Mouse (Mus musculus) left cerebral cortex, adult 8-10 months (tissue): ENCODE data around the gene Pi16. TPM values are rescaled to one million over a fixed set of nuclear protein-coding genes. Genes with fewer than 3 reads are reported as not detected.
"Not testable (repeated sequence)": the region's sequence is repeated elsewhere in the genome, so short reads cannot be mapped to it uniquely, and the experiment has no call there.

Experiments
- DNase-seq, 2 experiments: peaks; one replicate each; pipeline ENCODE4 v3.0.0; 2022; ENCODE audit warnings: low spot score in 2 of 2
- total RNA-seq, 4 experiments: library from RNA; stranded (reverse); gene quantifications; 2 replicates each; pipeline ENCODE4 v1.2.4; 2022

Gene Pi16
- 1 to 10 TPM; 1.2 to 1.6 (median 1.4) TPM for total RNA-seq

DNA sequence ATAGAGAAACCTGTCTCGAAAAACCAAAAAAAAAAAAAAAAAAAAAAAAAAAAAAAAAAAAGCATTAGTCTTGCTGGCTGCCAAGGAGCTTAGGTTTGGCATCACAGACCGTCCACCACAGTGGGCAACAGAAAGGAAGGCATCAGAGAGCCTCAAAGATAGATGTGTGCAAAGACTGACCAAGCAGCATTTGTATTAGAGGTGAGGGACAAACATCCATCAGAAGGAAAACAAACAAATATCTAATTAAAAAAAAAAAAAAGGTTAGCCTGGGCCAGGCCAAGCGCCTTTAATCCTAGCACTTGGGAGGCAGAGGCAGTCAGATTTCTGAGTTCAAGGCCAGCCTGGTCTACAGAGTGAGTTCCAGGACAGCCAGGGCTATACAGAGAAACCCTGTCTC, at the start of gene Pi16:
Gene Pi16, plus strand, starts transcription at position 301 of the 400 bp plus-strand sequence.
- DNase-seq, result not testable (repeated sequence)

- no peak for DNase-seq
Measured at GRCm38 (mm10) chr17:29267931-29268681, 49.4 kb upstream of the Pi16 start.

- peak; percentile 90 to 94 for DNase-seq
Measured at GRCm38 (mm10) chr17:29268682-29269348, 48.7 kb upstream of the Pi16 start, which contains the start of gene BC004004. Gene BC004004 (plus strand): TSS chr17:29268788.

DNA sequence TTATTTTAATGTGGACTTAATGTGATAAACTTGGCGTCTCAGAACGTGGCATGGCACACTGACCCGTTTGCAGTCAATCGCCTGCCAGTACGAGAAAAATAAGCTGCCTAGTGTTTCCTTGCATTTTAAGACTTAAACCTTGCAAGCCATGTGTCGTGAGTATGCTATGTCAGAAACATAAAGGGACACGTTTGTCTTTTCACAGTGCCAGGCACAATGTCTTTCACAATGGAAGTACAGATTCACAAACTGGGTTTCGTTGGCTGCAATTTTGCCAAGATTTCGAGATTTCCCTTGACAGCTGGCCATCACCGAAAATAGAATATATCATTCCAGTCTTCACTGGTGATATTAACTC, 48.2 kb upstream of the Pi16 start:
- DNase-seq, result no peak

GRCm38 (mm10) chr17:29270148-29270698, 47.3 kb upstream of the Pi16 start:
- no peak for DNase-seq

DNA sequence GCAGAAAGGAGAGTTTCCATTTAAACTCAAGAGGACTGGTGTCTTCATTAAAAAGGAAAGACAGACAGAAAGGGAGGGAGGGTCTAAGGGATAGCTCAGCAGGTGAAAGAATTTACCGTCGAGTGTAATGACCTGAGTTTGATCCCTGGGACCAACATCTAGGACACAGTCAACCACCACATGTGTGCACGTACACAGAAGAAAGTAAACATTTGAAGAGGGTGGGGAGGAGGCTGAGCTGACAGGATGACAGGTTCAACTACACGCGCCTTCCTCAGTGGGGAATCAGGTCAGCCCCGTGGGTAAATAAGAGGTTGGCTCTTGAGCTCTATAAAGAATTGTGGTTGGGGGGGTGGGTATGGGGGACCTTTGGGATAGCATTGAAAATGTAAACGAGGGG, 44.3 kb upstream of the Pi16 start:
- no peak for DNase-seq

GRCm38 (mm10) chr17:29273889-29274288, 43.6 kb upstream of the Pi16 start:
- no peak for DNase-seq

GRCm38 (mm10) chr17:29280422-29280821, 37.1 kb upstream of the Pi16 start:
- no peak for DNase-seq

DNA sequence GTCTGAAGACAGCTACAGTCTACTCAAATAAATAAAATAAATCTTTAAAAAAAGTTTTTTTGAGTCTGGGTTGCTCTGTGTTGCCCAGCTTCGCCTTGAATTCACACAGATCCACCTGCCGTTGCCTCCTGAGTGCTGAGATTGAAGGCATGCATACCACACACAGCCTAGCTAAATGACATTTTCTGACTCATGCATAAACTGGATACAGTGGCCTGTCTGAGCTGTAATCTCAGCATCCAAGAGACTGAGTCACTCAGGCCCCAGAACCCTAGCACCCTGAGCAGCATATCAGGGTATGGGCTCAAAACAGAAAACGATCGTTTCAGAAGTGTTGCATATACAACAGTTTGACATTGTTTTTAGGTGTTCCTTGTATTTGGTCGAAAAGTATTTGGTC, 35.9 kb upstream of the Pi16 start:
- DNase-seq, result no peak

DNA sequence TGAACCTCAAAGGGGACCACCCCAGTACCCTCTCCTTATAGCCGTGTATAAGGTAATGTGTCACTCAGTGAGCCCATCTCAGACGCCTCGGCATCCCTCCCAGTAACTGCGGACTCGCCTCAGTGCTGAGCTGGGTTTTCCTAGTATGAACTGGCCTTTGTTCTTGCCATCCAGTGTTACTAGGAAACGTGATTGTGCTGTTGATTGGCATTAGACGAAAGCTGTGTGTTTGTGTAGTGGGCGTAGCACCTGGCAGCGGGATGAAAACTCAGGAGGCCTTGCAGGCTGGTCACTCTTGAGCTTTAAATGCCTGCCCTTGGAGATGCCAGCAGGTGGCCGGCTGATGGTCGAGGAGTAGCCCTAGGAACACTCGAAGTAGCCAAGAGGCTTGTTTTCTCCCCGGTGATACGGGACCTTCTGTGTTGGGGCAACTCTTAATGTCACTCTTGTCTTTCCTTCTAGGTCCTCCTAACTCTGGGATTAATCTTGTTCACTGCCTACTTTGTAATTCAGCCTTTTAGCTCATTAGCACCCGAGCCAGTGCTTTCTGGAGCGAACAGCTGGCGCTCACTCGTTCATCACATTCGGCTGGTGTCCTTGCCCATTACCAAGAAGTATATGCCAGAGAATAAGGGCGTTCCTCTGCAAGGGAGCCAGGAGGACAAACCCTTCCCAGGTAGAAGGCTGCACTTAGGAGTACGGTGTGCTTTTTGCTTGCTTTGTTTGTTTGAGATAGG, 35.1 kb upstream of the Pi16 start:
- DNase-seq, result no peak

- no peak for DNase-seq
Measured at GRCm38 (mm10) chr17:29291793-29292192, 25.7 kb upstream of the Pi16 start.

DNA sequence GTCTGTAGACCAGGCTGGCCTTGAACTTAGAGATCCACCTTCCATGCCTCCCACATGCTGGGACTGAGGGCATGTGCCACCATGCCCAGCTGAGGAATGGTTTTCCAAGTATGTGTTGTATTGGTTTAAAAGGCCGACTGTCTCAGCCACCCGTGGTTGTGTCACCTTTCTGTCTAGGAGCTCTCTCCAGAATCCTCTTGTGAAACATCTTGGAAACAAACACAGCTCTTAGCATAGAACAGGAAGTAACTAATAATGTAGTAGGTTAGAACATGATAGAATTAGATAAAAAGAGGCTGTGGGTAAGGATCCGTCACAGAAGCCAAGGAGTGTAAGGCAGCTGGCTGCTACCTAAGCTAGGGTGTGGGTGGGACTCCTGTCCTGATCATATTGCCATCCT, 24.5 kb upstream of the Pi16 start:
- no peak for DNase-seq

GRCm38 (mm10) chr17:29293807-29294605, 23.5 kb upstream of the Pi16 start:
- DNase-seq, result no peak

- DNase-seq, result no peak
Measured at GRCm38 (mm10) chr17:29295835-29296234, 21.6 kb upstream of the Pi16 start.

DNA sequence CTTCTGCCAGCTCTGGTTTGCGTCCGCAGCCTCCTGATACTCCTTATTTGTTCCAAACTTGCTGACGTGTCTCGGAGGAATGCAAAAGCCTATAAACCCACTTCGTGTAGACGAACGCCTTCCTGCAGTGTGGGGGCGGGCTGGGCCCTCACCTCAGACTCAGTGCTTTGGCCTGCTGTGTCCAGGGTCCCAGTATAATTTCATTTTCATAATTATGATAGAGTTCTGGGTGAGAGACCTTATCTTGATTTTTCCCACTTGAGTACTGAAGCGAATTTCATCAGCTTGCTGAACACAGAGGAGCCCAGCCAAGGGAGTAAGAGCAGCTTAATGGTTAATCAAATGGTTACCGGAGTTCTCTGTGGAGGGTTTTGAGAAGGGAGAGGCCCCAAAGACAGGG, 20.2 kb upstream of the Pi16 start:
- no peak for DNase-seq

DNA sequence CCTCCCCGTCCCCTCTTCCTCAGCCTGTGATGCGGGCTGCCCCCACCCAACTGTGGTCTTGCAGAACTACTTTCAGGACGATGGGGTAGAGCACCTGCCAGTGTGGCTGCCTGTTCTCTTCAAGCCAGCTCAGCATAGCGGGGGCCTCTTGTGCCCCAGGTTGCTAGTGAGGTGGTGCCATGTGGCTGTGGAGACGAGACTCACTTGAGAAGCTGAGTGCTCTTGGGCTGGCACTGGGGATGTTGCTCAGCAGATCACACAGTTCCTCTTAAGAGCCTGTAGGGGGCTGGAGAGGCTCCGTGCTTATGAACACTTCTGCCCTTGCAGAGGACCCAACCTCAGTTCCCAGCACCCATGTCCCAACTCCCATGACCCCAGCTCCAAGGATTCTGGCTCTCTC, 19.7 kb upstream of the Pi16 start:
- no peak for DNase-seq

- no peak for DNase-seq
Measured at GRCm38 (mm10) chr17:29299282-29299681, 18.2 kb upstream of the Pi16 start.

- no peak for DNase-seq
Measured at GRCm38 (mm10) chr17:29300926-29301325, 16.6 kb upstream of the Pi16 start.

DNA sequence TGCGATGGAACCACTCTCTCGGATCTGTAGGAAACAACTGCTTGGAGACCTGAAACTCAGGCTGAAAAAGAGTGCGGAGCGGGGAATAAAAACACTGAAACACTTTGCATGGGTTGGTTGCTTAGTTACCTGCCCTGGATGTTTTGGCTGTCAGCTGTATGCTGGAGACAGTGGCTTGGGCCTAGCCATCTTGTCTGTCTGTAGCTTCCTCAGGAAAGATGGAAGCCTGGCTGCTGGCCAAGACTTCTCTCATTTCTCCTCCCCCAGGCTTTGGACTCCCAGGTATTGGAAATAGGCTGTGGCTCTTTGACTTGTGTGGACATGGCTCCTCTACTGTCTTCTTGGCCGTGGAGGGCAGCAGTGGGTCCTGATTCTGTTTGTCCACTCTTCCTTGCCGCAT, 16.1 kb upstream of the Pi16 start:
- DNase-seq, result no peak

GRCm38 (mm10) chr17:29302149-29302548, 15.3 kb upstream of the Pi16 start:
- DNase-seq, result no peak

DNA sequence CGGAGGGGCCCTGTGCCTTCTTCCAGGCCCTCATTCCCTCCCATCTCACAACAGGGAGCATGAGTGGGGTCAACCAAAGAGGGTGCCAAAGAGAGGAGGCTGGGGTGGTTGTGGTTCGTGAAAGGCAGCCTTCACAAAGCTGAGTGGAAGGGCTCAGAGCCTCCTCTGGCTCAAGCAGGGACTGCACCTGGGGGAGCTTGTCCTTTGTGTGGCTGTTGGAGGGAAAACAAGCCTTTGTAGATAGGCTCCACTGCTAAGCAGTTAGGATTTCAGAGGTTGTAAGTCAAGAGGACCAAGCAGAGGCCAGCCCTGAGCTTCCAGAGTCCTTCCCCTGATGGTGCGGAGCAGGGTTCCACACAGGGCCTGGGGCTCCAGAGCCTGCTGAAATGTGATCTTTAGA, 14.4 kb upstream of the Pi16 start:
- no peak for DNase-seq
